Mouse (Mus musculus) naive thymus-derived CD4-positive, alpha-beta T cell, adult 2 months (primary cell): ENCODE results near the gene Sirt7.

ENCODE experiments used
- DNase-seq: peaks from one replicate; pipeline ENCODE4 v3.0.0-alpha.2; 2011; ENCODE audit warnings: low read depth

The Sirt7 gene

GRCm38 (mm10) chr11:120625152-120625775, at the start of gene Sirt7:
Gene Sirt7, minus strand, starts transcription at chr11:120625240.
- DNase-seq, result no peak

- peak; percentile 22 for DNase-seq
Observed at GRCm38 (mm10) chr11:120673594-120674122, 48.6 kb upstream of the Sirt7 start.

GRCm38 (mm10) chr11:120672687-120673593, 47.9 kb upstream of the Sirt7 start, which contains the start of gene Aspscr1:
Gene Aspscr1, plus strand, starts transcription at chr11:120672973.
- DNase-seq, result peak; percentile 97

GRCm38 (mm10) chr11:120666617-120667016, 41.6 kb upstream of the Sirt7 start:
- DNase-seq, result no peak

- no peak for DNase-seq
Observed at GRCm38 (mm10) chr11:120665406-120665805, 40.4 kb upstream of the Sirt7 start.

GRCm38 (mm10) chr11:120663714-120664113, 38.7 kb upstream of the Sirt7 start:
- DNase-seq, result no peak

DNA sequence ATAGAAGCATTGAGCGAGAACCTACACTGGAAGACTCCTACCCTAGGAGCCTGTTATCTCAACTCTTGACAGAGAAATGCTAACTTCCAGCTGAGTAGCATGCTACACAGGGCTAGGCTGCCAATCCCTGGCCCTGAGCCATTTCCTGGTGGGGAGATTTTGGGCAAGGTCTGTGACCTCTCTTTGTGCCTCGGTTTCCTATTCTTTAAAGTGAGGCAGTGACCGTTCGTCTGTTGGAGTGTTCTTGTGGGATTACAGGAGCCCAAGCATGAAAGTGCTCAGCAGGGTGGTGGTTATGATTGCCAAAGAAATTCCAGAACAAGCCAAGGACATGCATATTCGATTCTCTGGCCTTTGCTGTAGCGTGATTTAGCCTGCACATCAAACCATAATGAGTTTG, 37.7 kb upstream of the Sirt7 start:
- DNase-seq, result no peak

- DNase-seq, result no peak
Observed at GRCm38 (mm10) chr11:120661076-120661460, 36.0 kb upstream of the Sirt7 start, which contains the start of gene Notum. Gene Notum, minus strand, starts transcription at chr11:120661175.

DNA sequence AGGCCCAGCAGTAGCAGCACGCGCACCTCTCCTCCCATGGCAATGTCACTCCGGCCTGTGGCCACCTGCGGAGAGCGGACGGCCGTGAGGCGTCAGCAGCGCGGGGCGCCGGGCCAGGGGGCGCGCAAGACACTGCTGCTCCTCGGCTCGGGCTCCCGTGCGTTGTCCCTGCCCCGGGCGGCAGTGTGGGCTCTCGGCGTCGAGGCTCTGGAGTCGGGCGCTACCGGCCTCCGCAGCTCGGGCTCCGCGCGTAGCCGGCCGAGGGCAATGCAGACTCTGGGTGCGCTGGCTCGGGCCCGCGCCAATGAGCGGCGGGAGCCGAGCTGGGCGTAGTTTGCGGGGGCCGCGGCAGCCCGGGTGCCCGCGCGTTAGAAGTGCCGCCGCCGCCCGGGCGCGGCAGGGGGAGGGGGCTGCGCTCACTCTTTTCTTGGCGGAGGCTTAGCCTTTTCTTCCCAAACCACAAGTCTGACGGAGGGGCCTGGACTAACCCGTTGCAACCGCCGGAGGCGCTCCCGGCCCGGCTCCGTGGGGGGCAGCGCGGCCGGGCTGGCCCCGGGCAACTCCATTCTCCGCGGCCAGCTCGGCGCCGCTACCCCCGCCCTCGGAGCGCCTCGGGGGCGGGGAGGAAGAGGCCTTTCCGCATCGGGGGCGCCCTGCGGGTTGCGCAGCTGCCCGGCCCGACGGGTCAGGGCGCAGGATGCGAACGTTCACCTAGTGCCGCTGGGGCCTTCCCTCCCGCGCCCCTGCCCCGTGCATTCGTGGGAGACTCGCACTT, 35.4 kb upstream of the Sirt7 start:
- DNase-seq, result peak; percentile 42

DNA sequence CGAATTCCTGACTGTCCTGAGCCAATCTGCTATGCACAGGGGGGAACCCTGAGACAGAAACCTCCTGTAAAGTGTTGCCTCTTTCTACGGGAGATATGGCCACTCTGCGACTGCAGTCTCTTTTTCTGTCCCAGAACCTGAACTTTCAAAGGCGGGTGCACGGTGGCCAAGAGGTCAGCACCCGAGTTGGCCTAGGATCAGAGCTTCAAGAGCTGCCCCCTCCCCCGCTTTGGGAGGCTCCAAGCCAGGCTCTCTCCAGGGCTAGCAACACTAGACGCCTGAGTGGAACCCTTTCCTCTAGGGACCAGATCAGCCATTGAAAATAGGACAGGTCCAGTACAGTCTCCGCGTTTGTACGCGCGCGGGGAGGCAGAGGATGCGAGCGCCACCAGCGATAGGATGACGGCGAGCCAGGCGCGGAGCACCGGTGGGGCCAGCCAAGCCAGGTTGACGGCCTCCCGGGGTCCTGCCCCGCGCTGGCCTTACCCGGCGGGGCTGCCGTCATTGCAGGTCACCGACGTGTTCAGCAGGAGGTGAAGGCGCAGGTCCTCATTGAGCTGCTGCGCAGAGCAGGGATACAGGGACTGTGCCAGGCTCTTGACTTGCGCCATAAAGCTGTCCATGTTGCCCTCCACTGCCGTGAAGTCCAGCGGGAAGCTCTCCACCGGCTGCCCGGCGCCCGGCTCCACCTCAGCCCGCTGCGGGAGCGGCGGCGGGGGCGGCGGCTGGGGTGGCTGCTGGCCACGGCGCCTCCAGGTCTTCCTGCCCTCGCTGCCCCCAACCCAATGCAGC, 34.7 kb upstream of the Sirt7 start:
- DNase-seq, result peak; percentile 31

DNA sequence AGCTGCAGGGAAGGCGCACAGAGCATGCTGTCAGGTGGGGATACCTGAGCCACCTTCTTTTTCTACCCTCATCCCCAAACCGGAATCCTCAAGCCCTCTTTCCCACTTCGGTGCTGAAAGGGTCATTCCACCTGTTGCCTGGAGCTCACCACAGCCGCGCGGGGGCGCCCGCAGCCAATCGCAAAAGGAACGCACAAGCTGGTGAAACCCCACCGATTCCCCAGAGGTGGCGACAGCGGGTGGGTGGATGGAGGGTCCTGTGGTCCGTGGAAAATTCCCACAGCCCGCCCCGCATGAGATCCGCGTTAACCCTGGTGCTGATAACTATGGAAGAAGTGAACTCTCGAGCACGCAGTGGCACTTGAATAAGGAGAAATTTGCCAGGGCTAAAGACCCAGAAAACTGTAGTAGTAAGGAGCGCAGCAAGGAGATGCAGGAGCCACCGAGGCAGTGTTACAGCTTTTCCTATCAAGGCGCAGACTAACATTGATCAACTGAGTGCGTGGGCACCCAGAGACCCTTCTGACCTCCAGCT, 33.9 kb upstream of the Sirt7 start:
- peak; percentile 83 for DNase-seq

DNA sequence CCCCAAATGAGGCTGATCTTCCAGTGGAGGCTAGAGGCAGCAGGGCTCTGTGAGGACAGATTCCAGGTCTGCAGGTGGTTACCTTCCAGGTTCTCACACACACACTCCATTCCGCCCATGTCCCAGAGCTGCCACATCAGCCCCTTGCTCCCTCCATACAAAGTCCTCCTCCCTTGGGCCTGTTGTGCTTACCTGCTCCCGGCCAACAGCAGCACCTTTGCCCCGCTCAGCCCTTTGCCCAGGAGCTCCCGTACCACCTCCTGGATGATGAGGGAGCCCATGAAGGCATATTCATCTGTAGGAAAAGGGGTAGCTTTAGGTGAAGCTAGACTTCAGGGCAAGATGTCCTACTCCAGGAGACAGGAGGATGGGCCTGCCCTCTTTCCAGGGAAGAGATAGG, 32.3 kb upstream of the Sirt7 start:
- no peak for DNase-seq

GRCm38 (mm10) chr11:120654741-120655140, 29.7 kb upstream of the Sirt7 start:
- DNase-seq, result no peak

DNA sequence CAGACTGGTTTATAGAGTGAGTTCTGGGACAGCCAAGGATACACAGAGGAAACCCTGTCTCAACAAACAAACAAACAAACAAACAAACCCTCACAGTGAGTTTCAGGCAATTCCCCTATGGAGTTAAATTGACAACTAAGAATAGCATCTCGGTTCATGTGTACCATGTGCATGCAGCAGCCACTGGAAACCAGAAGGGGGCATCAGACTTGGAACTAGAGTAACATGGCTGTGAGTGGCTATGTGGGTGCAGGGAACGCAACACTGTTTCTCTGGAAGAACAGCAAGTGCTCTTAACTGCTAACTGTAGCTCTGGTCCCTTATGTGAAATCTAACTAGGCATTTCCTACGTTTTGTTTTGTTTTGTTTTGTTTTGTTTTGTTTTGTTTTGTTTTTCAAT, 26.8 kb upstream of the Sirt7 start:
- no peak for DNase-seq

DNA sequence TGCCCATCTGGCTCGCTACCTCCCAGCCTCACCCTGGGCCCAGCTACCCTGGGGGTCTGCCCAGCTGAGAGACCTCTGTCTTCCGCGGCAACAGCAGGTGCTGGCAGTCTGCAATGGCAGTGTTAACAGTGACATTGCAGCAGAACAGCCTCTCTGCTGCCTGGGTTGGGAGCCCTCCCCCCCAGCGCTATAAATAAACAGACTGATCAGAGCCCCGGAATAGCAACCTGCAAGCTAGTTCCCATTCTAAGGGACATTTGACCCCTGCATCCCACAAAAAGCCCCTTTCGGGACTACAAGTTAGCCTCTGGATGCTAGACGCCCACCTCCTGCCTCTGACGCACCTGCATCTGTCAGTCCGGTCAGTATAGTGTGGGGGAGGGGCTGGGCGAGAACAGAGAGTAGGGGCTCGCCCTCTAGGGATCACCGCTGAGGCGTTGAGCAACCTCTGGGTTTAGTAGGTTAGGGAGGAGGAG, 23.0 kb upstream of the Sirt7 start, which contains the start of gene Myadml2:
TSS of gene Myadml2 (minus strand) at position 158 of the 476 bp plus-strand sequence.
- DNase-seq, result no peak

- no peak for DNase-seq
Observed at GRCm38 (mm10) chr11:120647047-120647830, 22.2 kb upstream of the Sirt7 start.

DNA sequence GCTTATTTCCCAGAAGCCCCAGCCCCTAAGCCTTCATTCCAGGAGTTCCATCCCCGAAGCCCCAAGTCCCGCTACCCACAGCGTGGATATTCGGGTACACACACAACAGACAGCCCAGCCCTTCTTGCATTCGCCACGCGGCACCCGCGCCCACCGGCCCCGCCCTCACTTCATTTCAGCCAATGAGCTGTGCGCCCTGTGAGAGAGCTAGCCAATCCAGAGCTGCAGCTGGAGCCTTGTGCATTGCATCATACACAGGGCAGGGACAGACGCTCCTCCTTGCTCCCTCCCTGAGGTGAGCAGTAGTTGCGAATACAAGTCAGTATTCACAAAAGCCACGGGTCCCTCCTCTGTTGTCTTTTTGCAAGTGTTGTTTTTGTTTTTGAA, 18.6 kb upstream of the Sirt7 start, which contains the start of gene Pycr1:
TSS of gene Pycr1 (minus strand) at position 169 of the 387 bp plus-strand sequence.
- peak; percentile 94 for DNase-seq

DNA sequence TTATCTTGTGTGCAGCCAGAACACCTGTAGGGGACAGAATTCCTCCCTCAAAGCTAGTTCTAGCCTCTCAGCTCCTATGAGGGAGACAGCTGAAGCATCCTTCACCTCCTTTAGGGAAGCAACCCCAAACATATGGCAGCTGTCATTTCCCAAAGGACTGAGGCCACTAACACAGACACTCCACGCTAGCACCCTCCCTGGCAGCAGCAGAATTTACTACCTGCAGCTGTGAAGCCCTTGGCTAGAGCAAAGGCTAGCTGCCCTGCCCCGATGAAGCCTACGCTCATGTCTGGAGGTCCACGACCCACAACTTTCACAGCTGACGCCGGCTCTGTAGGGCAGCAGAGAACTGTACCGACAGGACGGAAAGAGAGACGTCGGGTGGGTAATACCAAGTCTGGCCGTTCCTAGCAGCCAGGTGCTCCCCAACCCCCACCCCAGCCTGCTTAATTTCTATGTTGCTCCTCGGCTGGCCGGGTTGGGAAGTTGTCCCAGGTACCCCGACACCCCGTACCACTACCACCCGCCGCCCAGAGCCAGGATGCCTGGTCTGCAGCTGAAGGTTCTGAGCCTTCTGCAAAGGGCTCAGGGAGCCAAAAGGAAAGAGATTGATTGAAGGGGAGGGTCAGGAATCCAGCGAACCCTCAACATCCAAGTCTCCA, 18.0 kb upstream of the Sirt7 start:
- DNase-seq, result no peak

- DNase-seq, result no peak
Observed at GRCm38 (mm10) chr11:120641869-120642268, 16.8 kb upstream of the Sirt7 start.
